Mouse (Mus musculus): ENCODE measurements around the gene Ube2k. TPM values are rescaled to one million over a fixed set of nuclear protein-coding genes. Genes with fewer than 3 reads are reported as not detected.

Gene Ube2k
- polyA plus RNA-seq, 1 experiment from 2014 or later: 130 TPM

GRCm38 (mm10) chr5:65537420-65538071, 513 bp downstream of the Ube2k start:
- no peak for TF ChIP-seq CTCF (IDR thresholded peaks at IDR 0.05)
- ATAC-seq: peak; percentile 37
- no peak for DNase-seq (ENCODE audit: low read depth, low spot score)
- in situ Hi-C loops (cut with MboI; ENCODE audit: low pct_unique_long_range_greater_than_20kb): loop anchor here (25.0 kb wide), 1 partner anchor 150 kb away; the partner anchor contains the start of gene Pds5a
- H3K27me3 ChIP-seq: no peaks in the 10 kb centered on the region
- ChIA-PET POLR2A (interaction anchor here (0.7 to 1.3 kb wide), 4 partner anchors 9 to 158 kb away, joined by 3 to 5 read pairs (median 4); no protein-coding TSS in a partner anchor), CTCF (interaction anchor here (1.1 kb wide), 1 partner anchor 56 kb away, joined by 3 read pairs; no protein-coding TSS in a partner anchor)

- TF ChIP-seq CTCF (IDR thresholded peaks at IDR 0.05): no peak
- H3K27me3 ChIP-seq: no peaks in the 10 kb centered on the region
- ATAC-seq (no peak), DNase-seq (ENCODE audit: low read depth, low spot score) (no peak)
- ChIA-PET POLR2A (interaction anchor here (0.8 to 1.1 kb wide), 2 partner anchors 152 to 160 kb away, joined by 3 to 4 read pairs; partner anchors contain the start of gene Pds5a), CTCF (interaction anchor here (1.1 kb wide), 1 partner anchor 56 kb away, joined by 3 read pairs; no protein-coding TSS in a partner anchor)
- in situ Hi-C loops (cut with MboI; ENCODE audit: low pct_unique_long_range_greater_than_20kb): loop anchor here (25.0 kb wide), 1 partner anchor 149 kb away; the partner anchor contains the start of gene Pds5a
Measured at GRCm38 (mm10) chr5:65538121-65538520, 1.1 kb downstream of the Ube2k start.

GRCm38 (mm10) chr5:65538829-65539228, 1.8 kb downstream of the Ube2k start:
- ATAC-seq: no peak
- no peak for DNase-seq (ENCODE audit: low read depth, low spot score)
- H3K27me3 ChIP-seq: no peaks in the 10 kb centered on the region
- in situ Hi-C loops (cut with MboI; ENCODE audit: low pct_unique_long_range_greater_than_20kb): loop anchor here (25.0 kb wide), 1 partner anchor 148 kb away; the partner anchor contains the start of gene Pds5a
- POLR2A ChIA-PET: interaction anchor here (1.1 kb wide), 1 partner anchor 160 kb away, joined by 3 read pairs; the partner anchor contains the start of gene Pds5a
- no peak for TF ChIP-seq CTCF (IDR thresholded peaks at IDR 0.05)
- CTCF ChIA-PET: interaction anchor here (1.0 to 1.6 kb wide), 5 partner anchors 11 to 55 kb away, joined by 3 to 5 read pairs (median 3); no protein-coding TSS in a partner anchor

GRCm38 (mm10) chr5:65539786-65540185, 2.8 kb downstream of the Ube2k start:
- no peaks in the 10 kb centered on the region for H3K27me3 ChIP-seq
- ChIA-PET POLR2A (interaction anchor here (0.6 to 0.7 kb wide), 3 partner anchors 39 to 1205 kb away, joined by 3 to 9 read pairs (median 4); no protein-coding TSS in a partner anchor), CTCF (interaction anchor here (0.7 to 1.6 kb wide), 5 partner anchors 11 to 156 kb away, joined by 3 to 5 read pairs (median 3); no protein-coding TSS in a partner anchor)
- no peak for TF ChIP-seq CTCF (IDR thresholded peaks at IDR 0.05)
- ATAC-seq (no peak), DNase-seq (ENCODE audit: low read depth, low spot score) (no peak)
- in situ Hi-C loops (cut with MboI; ENCODE audit: low pct_unique_long_range_greater_than_20kb): loop anchor here (25.0 kb wide), 1 partner anchor 148 kb away; the partner anchor contains the start of gene Pds5a

- in situ Hi-C loops (cut with MboI; ENCODE audit: low pct_unique_long_range_greater_than_20kb): loop anchor here (25.0 kb wide), 1 partner anchor 145 kb away; the partner anchor contains the start of gene Pds5a
- H3K27me3 ChIP-seq: no peaks in the 10 kb centered on the region
- TF ChIP-seq CTCF (IDR thresholded peaks at IDR 0.05): no peak
- DNase-seq (ENCODE audit: low read depth, low spot score) (no peak), ATAC-seq (no peak)
- ChIA-PET POLR2A (interaction anchor here (0.7 kb wide), 1 partner anchor 23 kb away, joined by 3 read pairs; no protein-coding TSS in a partner anchor), CTCF (interaction anchor here (1.3 to 2.1 kb wide), 5 partner anchors 13 to 53 kb away, joined by 3 to 9 read pairs (median 4); no protein-coding TSS in a partner anchor)
Measured at GRCm38 (mm10) chr5:65541889-65542288, 4.9 kb downstream of the Ube2k start.

GRCm38 (mm10) chr5:65543491-65543890, 6.5 kb downstream of the Ube2k start:
- POLR2A ChIA-PET: no interaction called here
- DNase-seq (ENCODE audit: low read depth, low spot score): no peak
- ATAC-seq: no peak
- no peak for TF ChIP-seq CTCF (IDR thresholded peaks at IDR 0.05)
- in situ Hi-C loops (cut with MboI; ENCODE audit: low pct_unique_long_range_greater_than_20kb): loop anchor here (25.0 kb wide), 1 partner anchor 144 kb away; the partner anchor contains the start of gene Pds5a
- CTCF ChIA-PET: interaction anchor here (1.0 to 1.5 kb wide), 2 partner anchors 8 to 15 kb away, joined by 3 to 4 read pairs; no protein-coding TSS in a partner anchor
- H3K27me3 ChIP-seq: no peaks in the 10 kb centered on the region

- in situ Hi-C loops (cut with MboI; ENCODE audit: low pct_unique_long_range_greater_than_20kb): loop anchor here (25.0 kb wide), 1 partner anchor 143 kb away; the partner anchor contains the start of gene Pds5a
- CTCF ChIA-PET: interaction anchor here (1.4 to 1.5 kb wide), 2 partner anchors 14 to 34 kb away, joined by 3 to 4 read pairs; no protein-coding TSS in a partner anchor
- no peaks in the 10 kb centered on the region for H3K27me3 ChIP-seq
- ATAC-seq (no peak), DNase-seq (ENCODE audit: low read depth, low spot score) (no peak)
- no peak for TF ChIP-seq CTCF (IDR thresholded peaks at IDR 0.05)
- POLR2A ChIA-PET: interaction anchor here (0.7 kb wide), 1 partner anchor 100 kb away, joined by 5 read pairs; no protein-coding TSS in a partner anchor
Measured at GRCm38 (mm10) chr5:65544616-65545015, 7.6 kb downstream of the Ube2k start.

GRCm38 (mm10) chr5:65549677-65550076, 12.6 kb downstream of the Ube2k start:
- no peak for DNase-seq (ENCODE audit: low read depth, low spot score)
- ChIA-PET CTCF (interaction anchor here (1.7 kb wide), 1 partner anchor 10 kb away, joined by 5 read pairs; no protein-coding TSS in a partner anchor), POLR2A (no interaction called here)
- TF ChIP-seq CTCF (IDR thresholded peaks at IDR 0.05): no peak
- ATAC-seq: no peak
- in situ Hi-C loops (cut with MboI; ENCODE audit: low pct_unique_long_range_greater_than_20kb): loop anchor here (25.0 kb wide), 1 partner anchor 138 kb away; the partner anchor contains the start of gene Pds5a
- no peaks in the 10 kb centered on the region for H3K27me3 ChIP-seq

GRCm38 (mm10) chr5:65557109-65557508, 20.1 kb downstream of the Ube2k start:
- TF ChIP-seq CTCF (IDR thresholded peaks at IDR 0.05): no peak
- DNase-seq (ENCODE audit: low read depth, low spot score) (no peak), ATAC-seq (no peak)
- CTCF ChIA-PET: interaction anchor here (1.3 kb wide), 1 partner anchor 10 kb away, joined by 6 read pairs; no protein-coding TSS in a partner anchor
- no peaks in the 10 kb centered on the region for H3K27me3 ChIP-seq
- in situ Hi-C loops (cut with MboI; ENCODE audit: low pct_unique_long_range_greater_than_20kb): no loop called here
- POLR2A ChIA-PET: no interaction called here

All from Patski (cell line).